Mouse (Mus musculus): ENCODE measurements around the gene Pum2. TPM values are rescaled to one million over a fixed set of nuclear protein-coding genes. Genes with fewer than 3 reads are reported as not detected.

Gene Pum2
- polyA plus RNA-seq, 1 experiment = 99.7 TPM

DNA sequence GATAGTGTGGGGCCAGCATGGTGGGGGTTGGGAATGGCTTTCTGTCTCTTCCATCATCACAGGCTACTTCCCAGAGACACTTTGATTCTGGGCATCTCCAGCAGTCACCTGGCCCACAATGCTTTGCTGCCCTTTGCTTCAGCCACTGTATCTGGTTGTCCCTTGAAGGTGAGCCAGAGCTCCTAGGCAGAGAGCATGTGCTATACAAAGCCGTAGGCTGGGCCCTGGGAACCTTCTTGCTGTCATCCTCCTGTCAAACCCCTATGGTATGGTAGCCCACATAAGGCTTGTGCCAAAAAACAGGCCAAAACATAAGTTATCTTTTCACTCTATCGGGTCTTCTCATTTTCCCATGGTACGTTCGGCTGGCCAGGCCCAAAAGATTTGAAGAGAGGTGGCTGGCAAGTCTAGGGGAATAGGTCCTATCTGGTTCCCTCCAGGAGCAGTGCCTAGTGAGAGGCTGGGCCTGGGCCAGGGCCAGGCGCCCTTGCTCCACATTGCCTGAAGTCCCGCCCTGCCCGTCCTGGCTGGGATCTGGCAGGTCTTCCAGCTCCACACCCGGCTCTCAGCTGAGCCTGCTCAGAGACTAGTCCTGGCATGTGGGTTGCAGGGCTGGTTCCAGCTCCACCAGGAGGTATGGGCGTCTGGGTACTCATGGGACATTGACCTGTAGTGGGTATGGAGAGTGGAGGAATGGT, 107.9 kb downstream of the Pum2 start:
- no peak for TF ChIP-seq POLR2A (IDR thresholded peaks at IDR 0.05; ENCODE audit: borderline replicate concordance, extremely low read depth, insufficient read depth, insufficient read length, poor library complexity, severe bottlenecking)
- no peak for TF ChIP-seq CTCF (IDR thresholded peaks at IDR 0.05; ENCODE audit: borderline replicate concordance, extremely low read depth, insufficient read depth, insufficient read length)
- DNase-seq (ENCODE audit: low read depth) = no peak

DNA sequence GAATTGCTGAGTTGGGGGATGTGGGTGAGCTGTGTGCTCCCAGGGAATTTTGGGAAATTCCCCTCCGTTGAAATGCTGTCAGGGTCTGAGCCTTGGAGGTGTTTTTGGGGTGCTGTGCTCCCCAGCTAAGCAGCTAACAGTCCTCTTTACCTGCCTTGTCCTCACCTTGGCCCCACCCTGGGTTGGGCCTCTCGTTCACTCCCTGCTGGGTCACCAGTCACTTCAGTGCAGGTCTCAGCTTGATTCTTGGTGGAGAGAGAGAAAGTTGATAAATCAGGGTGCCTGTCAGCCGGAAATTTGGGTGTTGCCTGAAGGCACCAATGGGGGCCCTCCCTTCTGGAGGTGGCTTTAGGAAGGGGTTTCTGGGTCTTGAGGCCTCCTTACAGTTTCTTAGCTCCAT, 108.6 kb downstream of the Pum2 start:
- DNase-seq (ENCODE audit: low read depth) = no peak
- TF ChIP-seq CTCF (IDR thresholded peaks at IDR 0.05; ENCODE audit: borderline replicate concordance, extremely low read depth, insufficient read depth, insufficient read length) (no peak), POLR2A (IDR thresholded peaks at IDR 0.05; ENCODE audit: borderline replicate concordance, extremely low read depth, insufficient read depth, insufficient read length, poor library complexity, severe bottlenecking) (no peak)

DNA sequence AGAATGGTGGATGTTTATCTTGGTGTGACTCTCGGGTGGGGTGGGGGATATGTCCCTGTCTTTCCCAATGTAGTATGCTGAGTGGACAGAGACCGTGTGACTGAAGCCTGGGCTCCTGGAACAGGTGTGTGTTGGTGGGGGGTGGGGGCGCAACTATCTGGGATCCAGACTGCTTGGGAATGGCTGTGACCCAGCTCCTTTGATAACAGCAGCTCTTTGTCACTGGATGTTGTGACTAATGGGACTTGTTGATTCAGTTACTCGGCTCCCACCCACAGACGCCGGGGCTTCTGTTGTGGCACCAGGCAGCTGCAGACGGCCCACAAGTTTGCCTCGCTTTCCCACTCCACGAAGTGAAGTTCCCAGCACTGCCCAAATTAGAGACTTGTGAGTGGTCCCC, 110.3 kb downstream of the Pum2 start:
- no peak for DNase-seq (ENCODE audit: low read depth)
- no peak for TF ChIP-seq CTCF (IDR thresholded peaks at IDR 0.05; ENCODE audit: borderline replicate concordance, extremely low read depth, insufficient read depth, insufficient read length)
- no peak for TF ChIP-seq POLR2A (IDR thresholded peaks at IDR 0.05; ENCODE audit: borderline replicate concordance, extremely low read depth, insufficient read depth, insufficient read length, poor library complexity, severe bottlenecking)

GRCm38 (mm10) chr12:8786476-8786875, 112.5 kb downstream of the Pum2 start:
- TF ChIP-seq CTCF (IDR thresholded peaks at IDR 0.05; ENCODE audit: borderline replicate concordance, extremely low read depth, insufficient read depth, insufficient read length) = no peak
- TF ChIP-seq POLR2A (IDR thresholded peaks at IDR 0.05; ENCODE audit: borderline replicate concordance, extremely low read depth, insufficient read depth, insufficient read length, poor library complexity, severe bottlenecking) = no peak
- DNase-seq (ENCODE audit: low read depth) = no peak

- TF ChIP-seq CTCF (IDR thresholded peaks at IDR 0.05; ENCODE audit: borderline replicate concordance, extremely low read depth, insufficient read depth, insufficient read length) (no peak), POLR2A (IDR thresholded peaks at IDR 0.05; ENCODE audit: borderline replicate concordance, extremely low read depth, insufficient read depth, insufficient read length, poor library complexity, severe bottlenecking) (no peak)
- DNase-seq (ENCODE audit: low read depth) = no peak
These were observed 113.2 kb downstream of the Pum2 start for GRCm38 (mm10) chr12:8786984-8787730.

GRCm38 (mm10) chr12:8788469-8788868, 114.5 kb downstream of the Pum2 start:
- TF ChIP-seq POLR2A (IDR thresholded peaks at IDR 0.05; ENCODE audit: borderline replicate concordance, extremely low read depth, insufficient read depth, insufficient read length, poor library complexity, severe bottlenecking) = no peak
- no peak for TF ChIP-seq CTCF (IDR thresholded peaks at IDR 0.05; ENCODE audit: borderline replicate concordance, extremely low read depth, insufficient read depth, insufficient read length)

GRCm38 (mm10) chr12:8790615-8791014, 116.7 kb downstream of the Pum2 start:
- TF ChIP-seq POLR2A (IDR thresholded peaks at IDR 0.05; ENCODE audit: borderline replicate concordance, extremely low read depth, insufficient read depth, insufficient read length, poor library complexity, severe bottlenecking) (no peak), CTCF (IDR thresholded peaks at IDR 0.05; ENCODE audit: borderline replicate concordance, extremely low read depth, insufficient read depth, insufficient read length) (no peak)
- DNase-seq (ENCODE audit: low read depth) = no peak

More at GRCm38 (mm10) chr12:8788469-8788868, 114.5 kb downstream of the Pum2 start:
- no peak for DNase-seq (ENCODE audit: low read depth)

GRCm38 (mm10) chr12:8793410-8794051, 119.6 kb downstream of the Pum2 start:
- TF ChIP-seq CTCF (IDR thresholded peaks at IDR 0.05; ENCODE audit: borderline replicate concordance, extremely low read depth, insufficient read depth, insufficient read length) (no peak), POLR2A (IDR thresholded peaks at IDR 0.05; ENCODE audit: borderline replicate concordance, extremely low read depth, insufficient read depth, insufficient read length, poor library complexity, severe bottlenecking) (no peak)
- DNase-seq (ENCODE audit: low read depth) = no peak

DNA sequence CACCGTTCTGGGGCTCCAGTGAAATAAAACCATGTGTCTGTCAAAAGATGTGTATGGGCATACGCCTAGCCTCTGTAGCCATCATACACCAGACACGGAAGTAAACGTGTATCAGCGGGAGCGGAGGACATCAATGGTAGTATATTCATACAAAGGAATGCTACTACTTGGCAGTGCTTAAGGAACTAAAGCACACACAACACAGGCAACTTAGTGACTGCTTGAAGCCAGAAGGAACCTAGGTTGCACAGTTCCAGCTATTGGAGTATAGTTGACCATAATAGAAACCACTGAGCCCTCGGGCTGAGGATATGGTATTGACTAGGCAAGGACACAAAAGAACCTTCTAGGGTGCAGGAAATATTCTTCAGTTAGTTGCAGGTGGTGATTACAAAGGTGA, 124.0 kb downstream of the Pum2 start:
- no peak for DNase-seq (ENCODE audit: low read depth)
- no peak for TF ChIP-seq CTCF (IDR thresholded peaks at IDR 0.05; ENCODE audit: borderline replicate concordance, extremely low read depth, insufficient read depth, insufficient read length)
- TF ChIP-seq POLR2A (IDR thresholded peaks at IDR 0.05; ENCODE audit: borderline replicate concordance, extremely low read depth, insufficient read depth, insufficient read length, poor library complexity, severe bottlenecking) = no peak

DNA sequence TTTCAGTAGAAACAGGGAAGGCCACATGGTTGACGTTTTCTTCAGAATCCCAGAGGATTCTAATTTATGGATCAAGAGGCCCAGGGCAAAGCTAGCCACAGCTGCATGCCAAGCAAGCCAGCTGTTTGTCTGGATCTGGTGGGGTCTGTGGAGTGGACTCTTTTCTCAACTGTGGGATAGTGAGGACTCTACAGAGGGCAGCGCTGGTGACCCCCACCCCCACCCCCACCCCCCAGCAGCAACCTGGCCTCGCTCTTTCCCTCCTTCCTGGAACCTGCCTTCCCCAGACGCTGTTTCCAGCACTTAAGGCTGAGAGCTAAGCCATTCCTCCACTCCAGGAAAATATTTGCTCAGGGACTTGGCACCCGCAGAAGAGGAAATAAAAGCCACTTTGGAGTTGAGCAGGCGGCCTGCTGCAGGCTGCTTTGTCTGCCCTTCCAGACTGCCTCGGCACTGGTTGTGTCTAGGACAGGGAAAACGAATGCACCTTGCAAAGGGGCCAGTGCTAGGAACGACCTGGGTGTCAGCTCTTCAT, 124.6 kb downstream of the Pum2 start:
- no peak for DNase-seq (ENCODE audit: low read depth)
- TF ChIP-seq POLR2A (IDR thresholded peaks at IDR 0.05; ENCODE audit: borderline replicate concordance, extremely low read depth, insufficient read depth, insufficient read length, poor library complexity, severe bottlenecking) (no peak), CTCF (IDR thresholded peaks at IDR 0.05; ENCODE audit: borderline replicate concordance, extremely low read depth, insufficient read depth, insufficient read length) (no peak)

Other genes with a start within 250 kb of the Pum2 start
- gene Rhob, start 174.1 kb upstream of the Pum2 start, polyA plus RNA-seq (2012; rRNA removed) = 239 and 265 TPM in 2 replicates
- not detected in 2 replicates for gene Slc7a15, start 75.1 kb upstream of the Pum2 start, polyA plus RNA-seq (2012; rRNA removed)
- gene Sdc1, start 97.2 kb downstream of the Pum2 start, polyA plus RNA-seq (2012; rRNA removed) = 34.5 and 35.6 TPM in 2 replicates
- gene Laptm4a, start 247.5 kb downstream of the Pum2 start, polyA plus RNA-seq (2012; rRNA removed) = 253 and 322 TPM in 2 replicates

Data from brain, embryonic 14.5 days (tissue).